Mouse (Mus musculus) stomach, postnatal 0 days (tissue): ENCODE data around the gene Ppan.

ENCODE experiments used
- CTCF ChIP-seq: IDR thresholded peaks from 2 replicates; pipeline ENCODE4 v1.5.1; 2016; ENCODE audit warnings: antibody characterized with exemption, low read depth, mild to moderate bottlenecking, moderate library complexity
- EP300 ChIP-seq: optimal IDR thresholded peaks from 2 replicates; pipeline ENCODE3; 2016; ENCODE audit warnings: antibody characterized with exemption

GRCm38 (mm10) chr9:20838931-20839330, 49.0 kb upstream of the Ppan start:
- TF ChIP-seq EP300 (no peak), CTCF (no peak)
